Mouse (Mus musculus) liver, embryonic 11.5 days (tissue): ENCODE measurements at regions not wholly inside any gene's neighbourhood (a gene's known extent, or its start where the extent isn't known, plus 50 kb on each side); places are given as distances from the start of the nearest gene placed in this dataset.

Source experiments
- ATAC-seq: fragments of 200-750 bp; cut with Nextera tagmentation; replicated peaks from 2 replicates; pipeline ENCODE4 v1.8.0; 2017; ENCODE audit warnings: moderate number of reproducible peaks, mild to moderate bottlenecking, moderate TSS enrichment, moderate library complexity; ENCODE audit not compliant: low FRiP score
- DNase-seq: peaks from one replicate; pipeline ENCODE4 v3.0.0-alpha.2; 2017; ENCODE audit warnings: low spot score
- H3K27ac ChIP-seq: fragments of 300-500 bp; sonication (generic); 2 replicates; pipeline ENCODE4 v1.5.1; 2014; ENCODE audit warnings: mild to moderate bottlenecking, low read depth, low read length, control low read depth
- H3K27me3 ChIP-seq: fragments of 300-500 bp; sonication (generic); replicated peaks from 2 replicates; pipeline ENCODE4 v1.6.1; 2014; ENCODE audit warnings: low read length, mixed read lengths; ENCODE audit not compliant: control insufficient read depth, insufficient read depth
- H3K36me3 ChIP-seq: fragments of 300-500 bp; sonication (generic); 2 replicates; pipeline ENCODE4 v1.6.1; 2014; ENCODE audit warnings: mild to moderate bottlenecking, low read length, moderate library complexity, mixed read lengths; ENCODE audit not compliant: control insufficient read depth, insufficient read depth
- H3K4me1 ChIP-seq: fragments of 300-500 bp; sonication (generic); replicated peaks from 2 replicates; pipeline ENCODE4 v1.6.1; 2014; ENCODE audit warnings: low read length, mixed read lengths; ENCODE audit not compliant: control insufficient read depth, insufficient read depth
- H3K4me2 ChIP-seq: fragments of 300-500 bp; sonication (generic); 2 replicates; pipeline ENCODE4 v1.6.1; 2014; ENCODE audit warnings: mild to moderate bottlenecking, control low read depth, moderate library complexity
- H3K4me3 ChIP-seq: fragments of 300-500 bp; sonication (generic); 2 replicates; pipeline ENCODE4 v1.5.1; 2014; ENCODE audit warnings: low read depth, low read length, control low read depth
- H3K9ac ChIP-seq: fragments of 300-500 bp; sonication (generic); 2 replicates; pipeline ENCODE4 v1.6.1; 2014; ENCODE audit warnings: low read depth, low read length, control low read depth
- H3K9me3 ChIP-seq: fragments of 300-500 bp; sonication (generic); 2 replicates; pipeline ENCODE4 v1.6.1; 2016; ENCODE audit warnings: low read length, inconsistent platforms, mixed read lengths; ENCODE audit not compliant: control insufficient read depth
- WGBS: fragments of 180-500 bp; shearing (Covaris S2); extraction: QIAGEN DNeasy Blood & Tissue Kit; methylation state at CpG from one replicate; pipeline ENCODE4 v1.1.7; 2014; 5-methylcytosine and 5-hydroxymethylcytosine counted together

- 19% methylated on average over 3 of the region's 3 CpGs for WGBS
- H3K4me1 ChIP-seq = no peaks in the 10 kb centered on the region
- ATAC-seq (no peak), DNase-seq (no peak)
- H3K9ac ChIP-seq = no peak overlapping the region
- H3K27ac ChIP-seq = no peak overlapping the region
- H3K27me3 ChIP-seq = no peaks in the 10 kb centered on the region
- no peaks in the 10 kb centered on the region for H3K9me3 ChIP-seq
- no peaks in the 10 kb centered on the region for H3K36me3 ChIP-seq
- H3K4me2 ChIP-seq = no peak overlapping the region
- H3K4me3 ChIP-seq = no peak overlapping the region
Observed at GRCm38 (mm10) chr10:24357636-24358035, 134.3 kb downstream of the Moxd1 start.

GRCm38 (mm10) chr10:24361424-24361823 lies 138.1 kb downstream of the Moxd1 start:
- 72% methylated on average over 3 of the region's 3 CpGs for WGBS
- ATAC-seq (no peak), DNase-seq (no peak)
- H3K4me3 ChIP-seq = no peak overlapping the region
- no peaks in the 10 kb centered on the region for H3K4me1 ChIP-seq
- no peak overlapping the region for H3K9ac ChIP-seq
- H3K27ac ChIP-seq = no peak overlapping the region
- H3K36me3 ChIP-seq = no peaks in the 10 kb centered on the region
- H3K27me3 ChIP-seq = no peaks in the 10 kb centered on the region
- H3K4me2 ChIP-seq = no peak overlapping the region
- H3K9me3 ChIP-seq = no peaks in the 10 kb centered on the region

- Histone ChIP-seq H3K4me3 (no peak overlapping the region), H3K36me3 (no peaks in the 10 kb centered on the region), H3K9ac (no peak overlapping the region), H3K27me3 (no peaks in the 10 kb centered on the region), H3K4me2 (no peak overlapping the region), H3K27ac (no peak overlapping the region), H3K9me3 (no peaks in the 10 kb centered on the region), H3K4me1 (no peaks in the 10 kb centered on the region)
- 69% methylated on average over 5 of the region's 5 CpGs for WGBS
- DNase-seq (no peak), ATAC-seq (no peak)
Observed at GRCm38 (mm10) chr10:24365369-24365768, 142.1 kb downstream of the Moxd1 start.

GRCm38 (mm10) chr10:24367010-24367409 lies 143.7 kb downstream of the Moxd1 start:
- H3K9me3 ChIP-seq = no peaks in the 10 kb centered on the region
- no peaks in the 10 kb centered on the region for H3K27me3 ChIP-seq
- H3K4me2 ChIP-seq = no peak overlapping the region
- no peak for ATAC-seq
- H3K36me3 ChIP-seq = no peaks in the 10 kb centered on the region
- H3K4me3 ChIP-seq = no peak overlapping the region
- no peak overlapping the region for H3K27ac ChIP-seq
- WGBS = 89% methylated on average over 5 of the region's 5 CpGs
- no peaks in the 10 kb centered on the region for H3K4me1 ChIP-seq
- H3K9ac ChIP-seq = no peak overlapping the region
- no peak for DNase-seq

GRCm38 (mm10) chr10:24373957-24374356 lies 150.6 kb downstream of the Moxd1 start:
- no peak overlapping the region for H3K4me2 ChIP-seq
- no peaks in the 10 kb centered on the region for H3K27me3 ChIP-seq
- H3K4me1 ChIP-seq = no peaks in the 10 kb centered on the region
- no peaks in the 10 kb centered on the region for H3K9me3 ChIP-seq
- WGBS = 63% methylated on average over 6 of the region's 6 CpGs
- no peaks in the 10 kb centered on the region for H3K36me3 ChIP-seq
- ATAC-seq (no peak), DNase-seq (no peak)
- H3K9ac ChIP-seq = no peak overlapping the region
- H3K4me3 ChIP-seq = no peak overlapping the region
- no peak overlapping the region for H3K27ac ChIP-seq

GRCm38 (mm10) chr10:24379291-24379690 lies 156.0 kb downstream of the Moxd1 start:
- 75% methylated on average over 5 of the region's 5 CpGs for WGBS
- DNase-seq (no peak), ATAC-seq (no peak)
- Histone ChIP-seq H3K4me3 (no peak overlapping the region), H3K9me3 (no peaks in the 10 kb centered on the region), H3K27me3 (no peaks in the 10 kb centered on the region), H3K4me1 (no peaks in the 10 kb centered on the region), H3K27ac (no peak overlapping the region), H3K9ac (no peak overlapping the region), H3K4me2 (no peak overlapping the region), H3K36me3 (no peaks in the 10 kb centered on the region)

- WGBS = 71% methylated on average over 4 of the region's 4 CpGs
- no peaks in the 10 kb centered on the region for H3K9me3 ChIP-seq
- H3K27me3 ChIP-seq = no peaks in the 10 kb centered on the region
- H3K4me3 ChIP-seq = no peak overlapping the region
- no peaks in the 10 kb centered on the region for H3K4me1 ChIP-seq
- ATAC-seq (no peak), DNase-seq (no peak)
- H3K36me3 ChIP-seq = no peaks in the 10 kb centered on the region
- H3K9ac ChIP-seq = no peak overlapping the region
- H3K4me2 ChIP-seq = no peak overlapping the region
- no peak overlapping the region for H3K27ac ChIP-seq
Observed at GRCm38 (mm10) chr10:24380478-24381273, 157.4 kb downstream of the Moxd1 start.

GRCm38 (mm10) chr10:24381917-24382316 lies 158.6 kb downstream of the Moxd1 start:
- Histone ChIP-seq H3K27ac (no peak overlapping the region), H3K4me1 (no peaks in the 10 kb centered on the region), H3K4me2 (no peak overlapping the region), H3K9ac (no peak overlapping the region), H3K4me3 (no peak overlapping the region), H3K36me3 (no peaks in the 10 kb centered on the region), H3K9me3 (no peaks in the 10 kb centered on the region), H3K27me3 (no peaks in the 10 kb centered on the region)
- 31% methylated on average over 4 of the region's 4 CpGs for WGBS
- DNase-seq = no peak
- ATAC-seq = no peak

- Histone ChIP-seq H3K4me1 (no peaks in the 10 kb centered on the region), H3K9me3 (no peaks in the 10 kb centered on the region), H3K9ac (no peak overlapping the region), H3K4me3 (no peak overlapping the region), H3K36me3 (no peaks in the 10 kb centered on the region), H3K27ac (no peak overlapping the region), H3K4me2 (no peak overlapping the region), H3K27me3 (no peaks in the 10 kb centered on the region)
- DNase-seq = no peak
- WGBS = 83% methylated on average over 2 of the region's 2 CpGs
- ATAC-seq = no peak
Observed at GRCm38 (mm10) chr10:24384061-24384460, 160.7 kb downstream of the Moxd1 start.
